In the genomic region with DNA sequence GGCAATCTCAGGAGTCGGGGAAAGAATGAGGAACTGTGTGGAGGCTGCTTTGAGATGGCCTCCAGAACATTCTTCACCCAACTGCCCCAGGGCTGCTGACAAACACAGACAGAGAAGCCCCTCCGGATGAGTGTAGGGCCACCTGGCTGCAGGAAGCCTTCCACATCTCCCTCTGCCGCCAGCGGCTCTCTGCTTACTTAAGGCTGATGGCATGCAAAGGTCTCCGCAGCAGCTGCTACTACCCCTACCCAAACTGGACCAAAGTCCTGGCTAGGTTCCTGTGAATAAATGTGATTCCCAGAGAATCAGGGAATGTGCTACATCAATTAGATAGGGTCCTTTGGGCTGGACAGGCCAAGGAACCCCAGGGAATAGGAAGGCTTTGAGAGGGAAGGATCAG, we compare ENCODE assay signal across 17 mouse cellular contexts. TPM values are rescaled to one million over a fixed set of nuclear protein-coding genes. Genes with fewer than 3 reads are reported as not detected.
DNase-seq lines count a peak whose midpoint lies in the region; ATAC-seq and TF ChIP-seq lines count a peak whose summit lies in the region.
"Had no signal": no experiment of that assay in that cellular context is flagged by ENCODE, and none has a peak within 500 bp of the region (broad histone marks: within the 10 kb centered on the region; RNA-seq: fewer than 3 reads in every experiment).

No protein-coding gene starts in this region.

- H3K9ac ChIP-seq in heart, embryonic 15.5 days, result no peak overlapping the region
- H3K9ac ChIP-seq in lung, postnatal 0 days (replicated peaks; ENCODE audit: low read depth), result no peak overlapping the region
- no peak overlapping the region for H3K9ac ChIP-seq in limb, embryonic 13.5 days
- H3K9ac ChIP-seq: liver, embryonic 15.5 days had no signal

- ATAC-seq in heart, embryonic 15.5 days (replicated peaks; ENCODE audit: insufficient number of reproducible peaks, insufficient read depth, low FRiP score, low read depth), result no peak
- no peak for ATAC-seq in lung, postnatal 0 days
- ATAC-seq in limb, embryonic 13.5 days (ENCODE audit: low FRiP score, low read depth), result no peak
- ATAC-seq: hindbrain, postnatal 0 days; midbrain, embryonic 16.5 days had no signal

- no peaks in the 10 kb centered on the region for H3K27me3 ChIP-seq in heart, embryonic 15.5 days
- H3K27me3 ChIP-seq in lung, postnatal 0 days (replicated peaks; ENCODE audit: insufficient read depth, low read length), result no peaks in the 10 kb centered on the region
- no peaks in the 10 kb centered on the region for H3K27me3 ChIP-seq in limb, embryonic 13.5 days

- WGBS in heart, embryonic 15.5 days, result 49% methylated on average over 5 of the region's 5 CpGs
- 29% methylated on average over 5 of the region's 5 CpGs for WGBS in lung, postnatal 0 days
- 59% methylated on average over 5 of the region's 5 CpGs for WGBS in limb, embryonic 13.5 days

- TF ChIP-seq CTCF in lung, postnatal 0 days (IDR thresholded peaks at IDR 0.05), result no peak

- intact Hi-C loops in heart, postnatal 36 days (cut with DNase I), result no loop called here

- peak overlapping the region; percentile 7; the same call in 1 of the 2 replicates for H3K27ac ChIP-seq in heart, embryonic 15.5 days
- peak overlapping the region; percentile 20; the same call in 1 of the 2 replicates for H3K27ac ChIP-seq in lung, postnatal 0 days (ENCODE audit: low read length)
- H3K27ac ChIP-seq in limb, embryonic 13.5 days, result peak overlapping the region; percentile 17
- H3K27ac ChIP-seq: hindbrain, postnatal 0 days; liver, embryonic 15.5 days had no signal

- peaks cover 29% of the 10 kb centered on the region for H3K4me1 ChIP-seq in heart, embryonic 15.5 days (replicated peaks)
- 0 out of 2 replicates have a peak, but pooled peaks cover 9% of the 10 kb centered on the region for H3K4me1 ChIP-seq in lung, postnatal 0 days (ENCODE audit: insufficient read depth, low read depth, low read length)
- H3K4me1 ChIP-seq in limb, embryonic 13.5 days, result peaks cover 19% of the 10 kb centered on the region

- no peak for TF ChIP-seq EP300 in lung, postnatal 0 days (IDR thresholded peaks at IDR 0.05)

- no peak for DNase-seq in heart, postnatal 36 days
- no peak for DNase-seq in lung, postnatal 0 days (ENCODE audit: low spot score)
- no peak for DNase-seq in lung, postnatal 25 days (ENCODE audit: low spot score)
- no peak for DNase-seq in frontal cortex, adult 2 months (ENCODE audit: extremely low spot score in 1 of 2, low spot score in 1 of 2)
- DNase-seq in thymus, postnatal 36 days, result no peak
- DNase-seq in cerebellum, postnatal 4 days (ENCODE audit: low spot score in 2 of 2), result no peak
- DNase-seq: cerebellum, adult 11 months; heart, adult 11 months; heart, postnatal 4 days; right cerebral cortex, postnatal 14 days; thymus, adult 2 months had no signal

- no peak overlapping the region for H3K4me3 ChIP-seq in heart, embryonic 15.5 days
- no peak overlapping the region for H3K4me3 ChIP-seq in lung, postnatal 0 days (ENCODE audit: low read depth, low read length)
- no peak overlapping the region for H3K4me3 ChIP-seq in limb, embryonic 13.5 days
- H3K4me3 ChIP-seq: liver, embryonic 15.5 days; megakaryocyte, embryonic 14.5 days had no signal

- no peaks in the 10 kb centered on the region for H3K36me3 ChIP-seq in heart, embryonic 15.5 days
- H3K36me3 ChIP-seq in lung, postnatal 0 days (ENCODE audit: insufficient read depth, low read length), result no peaks in the 10 kb centered on the region
- no peaks in the 10 kb centered on the region for H3K36me3 ChIP-seq in limb, embryonic 13.5 days
- H3K36me3 ChIP-seq: liver, embryonic 15.5 days had no signal

- no peak overlapping the region for H3K4me2 ChIP-seq in heart, embryonic 15.5 days
- H3K4me2 ChIP-seq in lung, postnatal 0 days (replicated peaks; ENCODE audit: low read depth, low read length), result no peak overlapping the region
- H3K4me2 ChIP-seq in limb, embryonic 13.5 days (replicated peaks), result no peak overlapping the region
- H3K4me2 ChIP-seq: liver, embryonic 15.5 days had no signal

- no peaks in the 10 kb centered on the region for H3K9me3 ChIP-seq in heart, embryonic 15.5 days (replicated peaks)
- H3K9me3 ChIP-seq in lung, postnatal 0 days (ENCODE audit: low read length), result no peaks in the 10 kb centered on the region
- H3K9me3 ChIP-seq in limb, embryonic 13.5 days, result no peaks in the 10 kb centered on the region
- H3K9me3 ChIP-seq: liver, embryonic 15.5 days; megakaryocyte, embryonic 14.5 days had no signal

RNA-seq across cellular contexts. Expression of gene Dag1, which starts 8.9 kb away (rescaled TPM):
- polyA plus RNA-seq in heart, embryonic 15.5 days (2015; fragmentation: Nextera tagmentation; extraction: Ambion mirVana), result 128 and 143 TPM in 2 replicates
- total RNA-seq in heart, postnatal 36 days (2021), result 100 to 1,000 TPM; 320 to 353 TPM
- polyA plus RNA-seq in lung, postnatal 0 days (2015; fragmentation: Nextera tagmentation; extraction: Ambion mirVana), result 130 and 138 TPM in 2 replicates
- 56.9 and 63.3 TPM in 2 replicates for polyA plus RNA-seq in limb, embryonic 13.5 days (2015; fragmentation: Nextera tagmentation; extraction: Ambion mirVana)
- 36.1 and 38.8 TPM in 2 replicates for polyA plus RNA-seq in frontal cortex, adult 2 months (2012; rRNA removed)

RNA-seq across cellular contexts. Expression of gene Nicn1, which starts 17.5 kb away (rescaled TPM):
- 23.9 and 29.0 TPM in 2 replicates for polyA plus RNA-seq in heart, embryonic 15.5 days (2015; fragmentation: Nextera tagmentation; extraction: Ambion mirVana)
- 10 to 100 TPM; 21.3 to 21.5 TPM for total RNA-seq in heart, postnatal 36 days (2021)
- 15.8 and 18.3 TPM in 2 replicates for polyA plus RNA-seq in lung, postnatal 0 days (2015; fragmentation: Nextera tagmentation; extraction: Ambion mirVana)
- polyA plus RNA-seq in limb, embryonic 13.5 days (2015; fragmentation: Nextera tagmentation; extraction: Ambion mirVana), result 53.0 and 54.0 TPM in 2 replicates
- polyA plus RNA-seq in frontal cortex, adult 2 months (2012; rRNA removed), result 85.9 and 110 TPM in 2 replicates

RNA-seq across cellular contexts. Expression of gene Amt, which starts 24.0 kb away (rescaled TPM):
- polyA plus RNA-seq in heart, embryonic 15.5 days (2015; fragmentation: Nextera tagmentation; extraction: Ambion mirVana), result 8.2 and 9.1 TPM in 2 replicates
- 1 to 10 TPM; 4.0 to 5.2 TPM for total RNA-seq in heart, postnatal 36 days (2021)
- polyA plus RNA-seq in lung, postnatal 0 days (2015; fragmentation: Nextera tagmentation; extraction: Ambion mirVana), result 9.2 and 9.8 TPM in 2 replicates
- polyA plus RNA-seq in limb, embryonic 13.5 days (2015; fragmentation: Nextera tagmentation; extraction: Ambion mirVana), result 13.5 and 13.7 TPM in 2 replicates
- 57.5 and 60.3 TPM in 2 replicates for polyA plus RNA-seq in frontal cortex, adult 2 months (2012; rRNA removed)

RNA-seq across cellular contexts. Expression of gene Rhoa, which starts 33.2 kb away (rescaled TPM):
- polyA plus RNA-seq in heart, embryonic 15.5 days (2015; fragmentation: Nextera tagmentation; extraction: Ambion mirVana), result 356 and 369 TPM in 2 replicates
- 100 to 1,000 TPM; 237 to 241 TPM for total RNA-seq in heart, postnatal 36 days (2021)
- 582 and 634 TPM in 2 replicates for polyA plus RNA-seq in lung, postnatal 0 days (2015; fragmentation: Nextera tagmentation; extraction: Ambion mirVana)
- polyA plus RNA-seq in limb, embryonic 13.5 days (2015; fragmentation: Nextera tagmentation; extraction: Ambion mirVana), result 426 and 428 TPM in 2 replicates
- polyA plus RNA-seq in frontal cortex, adult 2 months (2012; rRNA removed), result 153 and 170 TPM in 2 replicates

RNA-seq across cellular contexts. Expression of gene Tcta, which starts 33.3 kb away (rescaled TPM):
- polyA plus RNA-seq in heart, embryonic 15.5 days (2015; fragmentation: Nextera tagmentation; extraction: Ambion mirVana), result 31.6 and 34.9 TPM in 2 replicates
- total RNA-seq in heart, postnatal 36 days (2021), result 10 to 100 TPM; 59.3 to 62.3 TPM
- polyA plus RNA-seq in lung, postnatal 0 days (2015; fragmentation: Nextera tagmentation; extraction: Ambion mirVana), result 92.9 and 93.1 TPM in 2 replicates
- 30.3 and 35.8 TPM in 2 replicates for polyA plus RNA-seq in limb, embryonic 13.5 days (2015; fragmentation: Nextera tagmentation; extraction: Ambion mirVana)
- polyA plus RNA-seq in frontal cortex, adult 2 months (2012; rRNA removed), result 47.5 and 53.5 TPM in 2 replicates
